Mouse (Mus musculus): Measurements from ENCODE around the gene Slc16a13. TPM values are rescaled to one million over a fixed set of nuclear protein-coding genes. Genes with fewer than 3 reads are reported as not detected.

Slc16a13 gene
- polyA plus RNA-seq, 1 experiment from 2014 or later = 11.5 TPM

MicroRNA genes within 50 kb of the gene (microRNA counts, 519-probe panel; counts per million panel counts)
- microRNA mmu-miR-195 (not detected), microRNA mmu-miR-497 (1,742 counts per million, percentile 20 among the panel's probes with 10 or more counts)

Small RNA genes lying within 50 kb of the gene (microRNA-seq; reads per million reads assigned to microRNA genes)
- gene Mir195a (565 reads per million, percentile 70 among the genes with 10 or more reads in this experiment), gene Mir497 (not detected), gene Mir497b (not detected)

Other genes with a start within 250 kb of the Slc16a13 start
- gene Ctdnep1, start 239.9 kb downstream of the Slc16a13 start, polyA plus RNA-seq (2015; fragmentation: Nextera tagmentation; extraction: Ambion mirVana) = 30.8 and 31.2 TPM in 2 replicates
- gene Elp5, start 238.5 kb downstream of the Slc16a13 start, polyA plus RNA-seq (2015; fragmentation: Nextera tagmentation; extraction: Ambion mirVana) = 126 and 134 TPM in 2 replicates
- 499 and 506 TPM in 2 replicates for gene Gabarap, start 229.9 kb downstream of the Slc16a13 start, polyA plus RNA-seq (2015; fragmentation: Nextera tagmentation; extraction: Ambion mirVana)
- 95.9 and 101 TPM in 2 replicates for gene Phf23, start 225.3 kb downstream of the Slc16a13 start, polyA plus RNA-seq (2015; fragmentation: Nextera tagmentation; extraction: Ambion mirVana)
- gene Dvl2, start 220.5 kb downstream of the Slc16a13 start, polyA plus RNA-seq (2015; fragmentation: Nextera tagmentation; extraction: Ambion mirVana) = 54.3 and 59.8 TPM in 2 replicates
- gene Acadvl, start 205.7 kb downstream of the Slc16a13 start, polyA plus RNA-seq (2015; fragmentation: Nextera tagmentation; extraction: Ambion mirVana) = 76.0 and 81.1 TPM in 2 replicates
- 14.2 and 14.8 TPM in 2 replicates for gene Dlg4, start 204.1 kb downstream of the Slc16a13 start, polyA plus RNA-seq (2015; fragmentation: Nextera tagmentation; extraction: Ambion mirVana)
- gene Asgr1, start 167.0 kb downstream of the Slc16a13 start, polyA plus RNA-seq (2015; fragmentation: Nextera tagmentation; extraction: Ambion mirVana) = 1.4 and 2.4 TPM in 2 replicates
- not detected in 2 replicates for gene Asgr2, start 128.4 kb downstream of the Slc16a13 start, polyA plus RNA-seq (2015; fragmentation: Nextera tagmentation; extraction: Ambion mirVana)
- gene Mgl2, start 90.7 kb downstream of the Slc16a13 start, polyA plus RNA-seq (2015; fragmentation: Nextera tagmentation; extraction: Ambion mirVana) = 0.25 and 0.75 TPM in 2 replicates
- 0.61 and 1.1 TPM in 2 replicates for gene Clec10a, start 64.9 kb downstream of the Slc16a13 start, polyA plus RNA-seq (2015; fragmentation: Nextera tagmentation; extraction: Ambion mirVana)
- 1.5 and 1.7 TPM in 2 replicates for gene Slc16a11, start 8.3 kb downstream of the Slc16a13 start, polyA plus RNA-seq (2015; fragmentation: Nextera tagmentation; extraction: Ambion mirVana)
- gene Bcl6b, start 8.7 kb upstream of the Slc16a13 start, polyA plus RNA-seq (2015; fragmentation: Nextera tagmentation; extraction: Ambion mirVana) = 10.0 and 10.3 TPM in 2 replicates
- 203 and 209 TPM in 2 replicates for gene 0610010K14Rik, start 16.9 kb upstream of the Slc16a13 start, polyA plus RNA-seq (2015; fragmentation: Nextera tagmentation; extraction: Ambion mirVana)
- 11.6 and 12.1 TPM in 2 replicates for gene Gm21988, start 18.8 kb upstream of the Slc16a13 start, polyA plus RNA-seq (2015; fragmentation: Nextera tagmentation; extraction: Ambion mirVana)
- 152 and 162 TPM in 2 replicates for gene Rnasek, start 18.8 kb upstream of the Slc16a13 start, polyA plus RNA-seq (2015; fragmentation: Nextera tagmentation; extraction: Ambion mirVana)
- gene Alox12, start 34.3 kb upstream of the Slc16a13 start, polyA plus RNA-seq (2015; fragmentation: Nextera tagmentation; extraction: Ambion mirVana) = 4.1 TPM in 2 replicates
- gene Alox12e, start 101.6 kb upstream of the Slc16a13 start, polyA plus RNA-seq (2015; fragmentation: Nextera tagmentation; extraction: Ambion mirVana) = not detected in 2 replicates
- 0.05 TPM in 1 of 2 replicates, not detected in the other for gene Alox15, start 131.0 kb upstream of the Slc16a13 start, polyA plus RNA-seq (2015; fragmentation: Nextera tagmentation; extraction: Ambion mirVana)
- 40.0 and 41.8 TPM in 2 replicates for gene Pelp1, start 189.0 kb upstream of the Slc16a13 start, polyA plus RNA-seq (2015; fragmentation: Nextera tagmentation; extraction: Ambion mirVana)
- gene Arrb2, start 211.6 kb upstream of the Slc16a13 start, polyA plus RNA-seq (2015; fragmentation: Nextera tagmentation; extraction: Ambion mirVana) = 22.8 and 24.1 TPM in 2 replicates
- 42.4 and 45.9 TPM in 2 replicates for gene Med11, start 230.9 kb upstream of the Slc16a13 start, polyA plus RNA-seq (2015; fragmentation: Nextera tagmentation; extraction: Ambion mirVana)
- 0.62 and 0.75 TPM in 2 replicates for gene Zmynd15, start 238.4 kb upstream of the Slc16a13 start, polyA plus RNA-seq (2015; fragmentation: Nextera tagmentation; extraction: Ambion mirVana)
- 2.7 and 3.9 TPM in 2 replicates for gene Cxcl16, start 238.9 kb upstream of the Slc16a13 start, polyA plus RNA-seq (2015; fragmentation: Nextera tagmentation; extraction: Ambion mirVana)

Measured in limb, embryonic 13.5 days (tissue).